Mouse (Mus musculus): ENCODE results near the gene Gtf2i.

GRCm38 (mm10) chr5:134344076-134344475 lies 29.5 kb upstream of the Gtf2i start:
- TF ChIP-seq CTCF (IDR thresholded peaks at IDR 0.05; ENCODE audit: low read depth), result no peak
- no peak for TF ChIP-seq EP300 (IDR thresholded peaks at IDR 0.05; ENCODE audit: low read depth)
